Mouse (Mus musculus) adrenal gland, adult 2 months (tissue): ENCODE results near the gene Mrpl48. TPM values are rescaled to one million over a fixed set of nuclear protein-coding genes. Genes with fewer than 3 reads are reported as not detected.
A peak's percentile ranks its signal among the peaks of the same experiment; 100 is the strongest.

Experiments used
- DNase-seq: peaks from one replicate; pipeline ENCODE4 v3.0.0; 2021
- polyA plus RNA-seq: library from polyadenylated mRNA; depleted of rRNA; stranded (reverse); fragments of >200 nt; gene quantifications from 2 replicates; pipeline ENCODE4 v1.2.3, GENCODE M21; 2012
- total RNA-seq, 2 experiments: library from RNA; stranded (reverse); gene quantifications; 2 replicates each; pipeline ENCODE4 v1.2.3; 2021

Mrpl48 gene
- total and polyA plus RNA-seq, 3 experiments = 4.5 to 67.8 (median 64.4) TPM

DNA sequence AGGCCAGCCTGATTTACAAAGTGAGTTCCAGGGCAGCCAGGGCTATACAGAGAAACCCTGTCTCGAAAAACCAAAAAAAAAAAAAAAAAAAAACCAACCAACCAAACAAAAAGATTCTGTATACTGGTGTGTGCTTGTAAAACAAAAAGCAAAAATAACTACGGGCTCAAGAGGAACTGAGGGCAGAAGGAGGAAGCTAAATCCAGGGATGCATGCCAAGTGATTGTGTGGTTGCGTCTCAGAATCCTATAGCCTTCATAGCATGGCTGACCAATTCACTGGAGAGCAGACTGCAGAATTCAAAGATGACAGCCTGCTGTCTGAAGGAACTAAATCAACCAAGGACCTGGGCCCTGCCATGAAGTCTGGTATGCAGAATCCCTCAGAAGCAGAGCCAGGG is 73.9 kb downstream of the Mrpl48 start:
- no peak for DNase-seq

DNA sequence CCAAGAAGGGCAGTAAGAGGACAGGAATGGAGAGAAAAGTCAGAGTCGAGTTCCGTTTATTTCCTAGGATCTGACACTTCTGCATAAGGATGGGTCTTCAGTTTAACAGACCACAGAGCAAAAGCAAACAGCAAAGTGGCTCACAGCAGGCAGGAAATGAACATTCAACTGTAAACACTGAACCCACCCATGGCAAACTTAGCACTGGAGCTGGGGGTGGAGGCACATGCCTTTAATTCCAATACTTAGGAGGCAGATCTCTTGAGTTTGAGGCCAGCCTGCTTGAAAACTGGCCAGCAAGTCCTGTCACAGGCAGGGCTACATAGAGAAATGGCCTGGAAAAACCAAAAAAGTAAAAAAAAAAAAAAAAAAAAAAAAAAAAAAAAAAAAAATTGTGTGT is 74.6 kb downstream of the Mrpl48 start:
- no peak for DNase-seq

DNA sequence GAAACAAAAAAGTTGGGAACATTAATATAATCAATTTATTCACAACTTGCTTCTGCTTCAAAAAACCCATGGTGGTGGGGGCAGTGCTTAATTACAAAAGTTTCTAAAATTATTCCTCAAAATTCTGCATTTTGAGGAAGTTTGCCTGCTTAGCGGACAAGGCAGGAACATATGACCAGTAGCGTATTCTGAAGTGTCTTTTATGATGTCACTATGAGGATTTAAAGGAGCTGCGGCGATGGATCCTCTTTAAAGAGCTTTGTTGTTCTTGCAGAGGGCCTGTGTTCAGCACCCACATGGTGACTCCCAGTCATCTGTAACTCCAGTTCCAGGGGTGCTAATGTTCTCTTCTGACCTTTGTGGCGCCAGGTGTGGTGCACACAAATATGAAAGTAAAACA is 77.3 kb downstream of the Mrpl48 start:
- no peak for DNase-seq

DNA sequence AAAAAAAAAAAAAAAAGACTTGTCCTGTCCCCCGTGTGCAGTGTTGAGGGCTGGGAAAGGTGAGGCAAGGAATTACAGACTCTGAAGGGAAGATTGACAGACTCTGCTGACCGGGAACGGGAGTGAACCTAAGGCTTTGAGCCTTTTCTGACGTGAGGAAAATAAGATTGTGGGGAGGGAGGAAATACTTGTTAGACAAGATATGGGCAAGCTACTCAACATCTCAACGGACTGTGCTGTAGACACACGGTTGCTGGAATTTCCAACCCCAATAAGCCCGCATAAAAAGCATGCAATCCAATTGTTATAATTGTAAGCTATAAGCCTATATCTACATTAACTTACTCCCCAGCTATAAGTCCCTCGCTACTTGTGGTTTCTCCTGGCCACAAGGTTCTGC is 83.4 kb downstream of the Mrpl48 start:
- no peak for DNase-seq

GRCm38 (mm10) chr7:100522222-100522621 is 85.9 kb downstream of the Mrpl48 start:
- DNase-seq = no peak

DNA sequence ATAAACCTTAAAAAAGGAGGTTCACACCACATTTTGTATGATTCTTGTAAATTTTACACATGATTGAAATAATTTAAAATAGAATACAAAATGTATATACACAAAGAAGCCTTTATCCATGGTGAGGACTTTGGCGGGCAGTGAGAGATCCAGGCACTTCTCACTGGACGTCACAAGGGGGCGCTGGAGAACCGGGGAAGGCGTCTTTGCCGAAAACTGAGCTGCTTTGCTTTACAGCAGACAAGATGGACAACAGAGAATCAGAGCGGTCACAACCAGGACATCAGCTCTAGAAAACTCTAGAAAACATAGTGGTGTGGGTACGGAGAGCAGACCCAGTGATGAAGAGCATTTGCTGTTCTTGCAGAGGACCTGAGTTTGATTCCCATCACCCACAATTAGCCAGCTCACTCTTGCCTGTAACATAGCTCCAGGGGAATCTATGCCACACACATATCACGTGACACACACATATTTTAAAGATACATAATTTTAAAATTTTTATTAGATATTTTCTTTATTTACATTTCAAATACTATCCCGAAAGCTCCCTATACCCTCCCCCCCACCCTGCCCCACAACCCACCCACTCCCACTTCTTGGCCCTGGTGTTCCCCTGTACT is 87.3 kb downstream of the Mrpl48 start:
- DNase-seq = peak; percentile 81

DNA sequence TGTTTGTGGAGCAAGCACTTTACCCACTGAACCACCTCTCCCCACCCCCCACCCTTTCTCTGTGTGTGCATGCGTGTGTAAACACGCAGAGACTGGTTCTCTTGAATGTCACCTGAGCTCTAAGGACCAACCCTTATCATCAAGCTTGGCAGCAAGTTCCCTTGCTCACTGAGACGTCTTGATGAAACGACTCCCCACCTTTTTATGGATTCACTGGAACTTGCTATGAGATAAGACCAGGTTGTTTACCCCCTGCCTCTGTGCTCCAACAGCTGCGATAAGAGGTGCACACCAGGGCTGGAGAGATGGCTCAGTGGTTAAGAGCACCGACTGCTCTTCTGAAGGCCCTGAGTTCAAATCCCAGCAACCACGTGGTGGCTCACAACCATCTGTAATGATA is 87.9 kb downstream of the Mrpl48 start:
- DNase-seq = no peak

DNA sequence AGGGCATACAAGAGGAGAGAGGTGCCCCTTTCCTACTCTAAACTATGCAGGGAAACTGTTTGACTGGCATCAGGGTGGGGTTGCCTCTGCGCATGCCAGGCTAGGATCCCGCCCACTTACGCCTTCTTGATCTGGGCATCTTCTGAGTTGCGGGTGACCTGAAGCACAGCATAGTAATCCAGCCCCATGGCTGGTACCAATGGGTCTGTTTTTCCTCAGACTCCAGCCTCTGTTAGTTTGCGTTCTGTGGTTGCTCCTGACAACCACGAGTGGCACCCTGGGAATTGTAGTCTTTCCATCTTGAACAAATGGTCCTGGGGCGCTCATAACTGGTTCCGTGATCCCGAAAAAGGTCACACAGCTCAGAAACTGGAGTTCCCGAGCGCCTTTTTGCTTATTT is 93.5 kb downstream of the Mrpl48 start, which contains the start of gene Dnajb13:
Dnajb13 (minus strand) TSS at position 388 of the 400 bp plus-strand sequence.
- no peak for DNase-seq

GRCm38 (mm10) chr7:100511602-100512001 is 96.5 kb downstream of the Mrpl48 start:
- no peak for DNase-seq

DNA sequence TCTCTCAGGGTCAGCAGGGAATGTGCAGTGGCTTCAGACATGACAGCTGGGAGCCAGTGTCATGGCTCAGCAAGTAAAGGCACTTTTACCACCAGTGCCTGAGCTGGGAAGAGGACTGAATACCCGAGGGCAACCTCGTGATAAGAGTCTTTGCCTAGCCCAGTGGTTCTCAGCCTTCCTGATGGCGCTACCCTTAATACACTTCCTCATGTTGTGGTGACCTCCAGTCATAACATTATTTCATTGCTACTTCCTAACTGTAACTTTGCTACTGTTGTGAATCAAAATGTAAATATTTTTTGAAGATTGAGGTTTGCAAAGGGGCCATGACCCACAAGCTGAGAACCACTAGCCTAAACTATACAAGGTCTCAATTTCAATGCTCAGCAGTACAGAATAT is 99.4 kb downstream of the Mrpl48 start:
- DNase-seq = no peak

GRCm38 (mm10) chr7:100506494-100506893 is 101.6 kb downstream of the Mrpl48 start:
- no peak for DNase-seq

- no peak for DNase-seq
These were observed 103.2 kb downstream of the Mrpl48 start for GRCm38 (mm10) chr7:100504740-100505487.

DNA sequence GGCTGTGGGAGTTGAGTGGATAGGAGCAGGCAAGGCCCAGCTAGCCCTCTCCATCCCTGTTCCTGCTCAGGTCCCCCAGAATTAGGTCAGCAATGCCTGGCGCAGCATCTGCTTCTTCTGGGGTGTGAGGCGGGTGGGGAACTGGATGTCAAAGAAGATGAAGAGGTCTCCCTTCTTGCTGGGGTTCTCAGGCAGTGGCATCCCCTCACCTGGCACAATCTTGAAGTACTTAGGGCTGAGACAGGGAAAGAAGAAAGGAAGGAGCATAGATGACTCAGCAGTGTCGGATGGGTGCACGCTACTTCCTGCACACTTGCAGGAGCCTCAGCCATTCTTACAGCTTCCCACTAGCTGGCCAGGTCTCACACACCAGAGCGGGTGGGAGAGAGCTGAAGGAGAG is 105.0 kb downstream of the Mrpl48 start:
- no peak for DNase-seq

DNA sequence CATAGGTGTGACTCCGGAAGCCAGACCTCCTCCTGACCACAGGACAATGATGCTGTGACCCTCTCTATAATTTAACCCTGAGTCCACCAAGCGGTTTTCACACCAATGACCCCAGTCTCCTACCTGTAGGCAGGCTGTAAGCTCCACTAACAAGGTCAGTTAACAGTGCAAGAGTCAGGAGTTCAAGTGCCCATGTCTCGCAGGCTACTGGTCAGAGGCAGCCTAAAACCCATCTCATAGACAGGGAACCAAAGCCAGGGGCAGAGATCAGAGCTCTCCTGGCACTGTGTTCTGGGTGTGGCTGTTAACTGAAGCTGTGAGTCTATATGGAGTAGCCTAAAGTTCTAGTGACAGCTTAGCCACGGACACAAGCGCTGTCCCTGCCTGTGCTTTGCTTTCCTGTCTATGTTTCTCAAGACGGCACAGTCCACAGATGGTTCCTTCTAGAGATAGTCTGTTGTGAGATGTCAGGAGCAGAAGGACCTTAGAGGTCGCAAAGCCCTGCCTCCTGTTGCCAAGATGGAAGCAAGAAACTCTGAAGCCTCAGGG is 105.7 kb downstream of the Mrpl48 start:
- no peak for DNase-seq

DNA sequence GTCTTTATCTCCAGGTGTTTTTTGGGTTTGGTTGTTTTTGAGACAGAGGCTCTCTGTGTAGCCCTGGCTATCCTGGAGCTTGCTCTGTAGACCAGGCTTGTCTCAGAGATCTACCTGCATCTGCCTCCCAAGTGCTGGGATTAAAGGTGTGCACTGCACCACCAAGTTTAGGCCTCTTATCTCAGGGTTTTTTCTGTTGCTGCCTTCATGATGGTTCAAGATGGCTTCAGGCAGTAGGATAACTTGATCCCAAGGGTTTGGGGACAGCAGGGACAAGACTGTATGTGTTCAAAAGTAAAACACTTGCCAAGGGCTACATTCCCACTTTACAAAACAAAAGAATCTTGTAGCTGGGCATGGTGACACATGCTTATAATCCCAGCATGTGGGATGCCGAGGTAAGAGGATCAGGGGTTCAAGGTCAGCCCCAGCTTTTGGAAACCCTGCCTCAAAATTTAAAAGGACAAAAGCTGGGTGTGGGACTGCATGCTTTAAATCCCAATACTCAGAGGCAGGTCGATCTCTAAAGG is 106.2 kb downstream of the Mrpl48 start:
- DNase-seq = no peak

- no peak for DNase-seq
These were observed 106.9 kb downstream of the Mrpl48 start for GRCm38 (mm10) chr7:100501027-100501843.

DNA sequence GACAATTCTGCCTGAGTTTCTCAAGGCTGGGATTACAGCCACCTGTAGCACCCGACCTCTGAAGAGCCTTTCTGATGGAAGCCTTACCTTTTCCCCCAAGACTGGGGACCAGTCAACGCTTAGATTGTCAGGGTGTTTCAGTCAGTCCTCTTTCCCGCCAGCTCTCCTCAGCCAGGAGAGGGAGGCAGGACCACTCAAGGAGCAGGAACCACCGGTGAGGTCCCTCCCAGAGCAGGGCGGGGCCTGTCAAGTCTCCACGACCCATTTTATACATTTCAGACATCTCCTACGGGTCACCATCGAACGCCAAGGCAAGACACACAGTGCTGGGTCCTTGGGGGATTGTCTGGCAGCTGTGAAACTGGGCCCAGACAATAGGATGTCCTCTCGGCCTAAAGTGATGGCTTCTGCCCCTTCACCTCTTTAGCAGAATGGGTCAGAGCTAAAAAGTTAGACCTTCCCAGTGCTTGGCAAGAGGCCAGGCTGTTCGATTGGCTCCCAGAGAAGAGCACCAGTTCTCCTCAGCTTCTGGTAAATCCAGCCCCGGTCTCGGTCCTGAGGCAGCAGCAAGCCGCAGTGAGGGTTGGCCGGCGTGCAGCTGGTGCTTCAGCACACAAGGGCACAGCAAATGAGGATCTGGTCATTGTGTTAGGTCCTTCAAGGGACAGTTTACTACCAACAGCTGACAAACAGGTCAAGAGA is 107.7 kb downstream of the Mrpl48 start:
- no peak for DNase-seq

GRCm38 (mm10) chr7:100499465-100499864 is 108.6 kb downstream of the Mrpl48 start:
- no peak for DNase-seq

GRCm38 (mm10) chr7:100497982-100498381 is 110.1 kb downstream of the Mrpl48 start:
- DNase-seq = no peak

GRCm38 (mm10) chr7:100497402-100497801 is 110.7 kb downstream of the Mrpl48 start:
- no peak for DNase-seq

DNA sequence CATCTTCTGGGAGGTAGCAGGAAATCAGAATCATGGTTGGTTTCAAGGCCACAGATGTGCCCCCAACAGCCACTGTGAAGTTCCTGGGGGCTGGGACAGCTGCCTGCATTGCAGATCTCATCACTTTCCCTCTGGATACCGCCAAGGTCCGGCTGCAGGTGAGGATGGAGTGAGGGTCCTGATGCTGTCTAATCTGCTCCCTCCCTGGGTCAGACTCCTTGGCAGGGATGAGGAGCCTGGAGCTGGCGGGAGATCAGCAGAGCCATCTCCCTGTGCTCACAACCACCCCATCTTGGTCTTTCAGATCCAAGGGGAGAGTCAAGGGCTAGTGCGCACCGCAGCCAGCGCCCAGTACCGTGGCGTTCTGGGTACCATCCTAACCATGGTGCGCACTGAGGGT is 111.3 kb downstream of the Mrpl48 start:
- no peak for DNase-seq

GRCm38 (mm10) chr7:100496371-100496770 is 111.7 kb downstream of the Mrpl48 start:
- no peak for DNase-seq
